Mouse (Mus musculus) heart, embryonic 14.5 days (tissue): ENCODE results near the gene Selenot. TPM values are rescaled to one million over a fixed set of nuclear protein-coding genes. Genes with fewer than 3 reads are reported as not detected.
"Not testable (repeated sequence)": the region's sequence is repeated elsewhere in the genome, so short reads cannot be mapped to it uniquely, and the experiment has no call there.

Experiments used
- ATAC-seq: fragments of 200-750 bp; cut with Nextera tagmentation; 2 replicates; pipeline ENCODE4 v1.8.0; 2017; ENCODE audit warnings: low read depth, moderate TSS enrichment; ENCODE audit not compliant: insufficient number of reproducible peaks, insufficient read depth, low FRiP score
- H3K27ac ChIP-seq, 2 experiments: fragments of 200-500 bp in 1 of 2; fragments of 300-500 bp in 1 of 2; sonication (generic) in 1 of 2; replicated peaks in 1 of 2; 2 replicates each; pipeline ENCODE4 v1.5.1; 2012 to 2014; ENCODE audit warnings: low read depth in 2 of 2, low read length in 2 of 2, control low read depth in 1 of 2, mild to moderate bottlenecking in 1 of 2, mixed read lengths in 1 of 2; ENCODE audit not compliant: control insufficient read depth in 1 of 2, insufficient read depth in 1 of 2
- H3K27me3 ChIP-seq: fragments of 300-500 bp; sonication (generic); 2 replicates; pipeline ENCODE4 v1.6.1; 2014; ENCODE audit warnings: mild to moderate bottlenecking, low read length, control low read depth; ENCODE audit not compliant: control insufficient read depth, insufficient read depth
- H3K36me3 ChIP-seq: fragments of 300-500 bp; sonication (generic); 2 replicates; pipeline ENCODE4 v1.6.1; 2014; ENCODE audit warnings: mild to moderate bottlenecking, control low read depth, low read length, mixed read lengths; ENCODE audit not compliant: control insufficient read depth, insufficient read depth
- H3K4me1 ChIP-seq, 2 experiments: fragments of 200-500 bp in 1 of 2; fragments of 300-500 bp in 1 of 2; sonication (generic) in 1 of 2; 2 replicates each; pipeline ENCODE4 v1.6.1; 2012 to 2014; ENCODE audit warnings: low read length in 2 of 2, control low read depth in 1 of 2, mixed read lengths in 1 of 2; ENCODE audit not compliant: control insufficient read depth in 2 of 2, insufficient read depth in 2 of 2
- H3K4me2 ChIP-seq: fragments of 300-500 bp; sonication (generic); 2 replicates; pipeline ENCODE4 v1.6.1; 2014; ENCODE audit warnings: mild to moderate bottlenecking, low read length
- H3K4me3 ChIP-seq, 2 experiments: fragments of 200-500 bp in 1 of 2; fragments of 300-500 bp in 1 of 2; sonication (generic) in 1 of 2; 2 replicates each; pipeline ENCODE4 v1.5.1; 2012 to 2014; ENCODE audit warnings: low read length in 2 of 2, mild to moderate bottlenecking in 2 of 2, control low read depth in 1 of 2, low read depth in 1 of 2, moderate library complexity in 1 of 2; ENCODE audit not compliant: control insufficient read depth in 1 of 2, insufficient read depth in 1 of 2
- H3K9ac ChIP-seq: fragments of 300-500 bp; sonication (generic); 2 replicates; pipeline ENCODE4 v1.6.1; 2014; ENCODE audit warnings: mild to moderate bottlenecking, low read length
- H3K9me3 ChIP-seq: fragments of 300-500 bp; sonication (generic); 2 replicates; pipeline ENCODE4 v1.6.1; 2016; ENCODE audit warnings: low read length, control low read depth; ENCODE audit not compliant: control insufficient read depth
- WGBS: fragments of 180-500 bp; shearing (Covaris S2); extraction: QIAGEN DNeasy Blood & Tissue Kit; methylation state at CpG from one replicate; pipeline ENCODE4 v1.1.7; 2014; 5-methylcytosine and 5-hydroxymethylcytosine counted together
- polyA plus RNA-seq: library from polyadenylated mRNA; unstranded; fragments of >200 nt; fragmentation: Nextera tagmentation; extraction: Ambion mirVana; gene quantifications from 2 replicates; pipeline ENCODE4 v1.2.1, GENCODE M21; 2014

Selenot gene
- polyA plus RNA-seq, 1 experiment from 2014 or later = 23.1 TPM

- peaks cover 0 to 12% of the 10 kb centered on the region in 2 experiments; a peak in 2 of 4 replicates for H3K4me1 ChIP-seq
- H3K4me3 ChIP-seq = peak overlapping the region; percentile 88 to 93
- peak; percentile 83 for ATAC-seq
- H3K27ac ChIP-seq = peak overlapping the region; percentile 99
- H3K9ac ChIP-seq = peak overlapping the region; percentile 99
- no peaks in the 10 kb centered on the region for H3K27me3 ChIP-seq
- under 1% methylated on average over 35 of the region's 36 CpGs for WGBS
- no peaks in the 10 kb centered on the region for H3K9me3 ChIP-seq
- peaks cover 9% of the 10 kb centered on the region for H3K36me3 ChIP-seq
- peak overlapping the region; percentile 79 for H3K4me2 ChIP-seq
Measured at GRCm38 (mm10) chr3:58577067-58577503, 649 bp downstream of the Selenot start.

- no peak overlapping the region; a peak in 1 of 4 replicates for H3K27ac ChIP-seq
- 17% methylated on average over 8 of the region's 8 CpGs for WGBS
Measured at GRCm38 (mm10) chr3:58577506-58578050, 1.1 kb downstream of the Selenot start.

GRCm38 (mm10) chr3:58581530-58581929 is 5.1 kb downstream of the Selenot start:
- no peak for ATAC-seq
- H3K9ac ChIP-seq = no peak overlapping the region
- no peak overlapping the region for H3K27ac ChIP-seq
- no peaks in the 10 kb centered on the region for H3K27me3 ChIP-seq
- H3K4me1 ChIP-seq = peaks cover 4 to 23% of the 10 kb centered on the region in 2 experiments
- WGBS = 91% methylated on average over 4 of the region's 4 CpGs
- H3K36me3 ChIP-seq = peaks cover 21% of the 10 kb centered on the region
- no peak overlapping the region for H3K4me2 ChIP-seq
- H3K4me3 ChIP-seq = no peak overlapping the region
- no peaks in the 10 kb centered on the region for H3K9me3 ChIP-seq

More at GRCm38 (mm10) chr3:58577506-58578050, 1.1 kb downstream of the Selenot start:
- no peaks in the 10 kb centered on the region for H3K27me3 ChIP-seq
- ATAC-seq = no peak
- peak overlapping the region; percentile 79 for H3K4me2 ChIP-seq
- peak overlapping the region; percentile 99 for H3K9ac ChIP-seq
- no peaks in the 10 kb centered on the region for H3K9me3 ChIP-seq
- peak overlapping the region; percentile 88 to 93; a peak in 3 of 4 replicates for H3K4me3 ChIP-seq
- peaks cover 2 to 17% of the 10 kb centered on the region in 2 experiments; a peak in 3 of 4 replicates for H3K4me1 ChIP-seq
- peaks cover 9% of the 10 kb centered on the region for H3K36me3 ChIP-seq

GRCm38 (mm10) chr3:58582297-58582696 is 5.9 kb downstream of the Selenot start:
- H3K9ac ChIP-seq = no peak overlapping the region
- H3K4me1 ChIP-seq = peaks cover 4 to 23% of the 10 kb centered on the region in 2 experiments
- no peak for ATAC-seq
- H3K4me3 ChIP-seq = no peak overlapping the region
- peaks cover 27% of the 10 kb centered on the region for H3K36me3 ChIP-seq
- H3K9me3 ChIP-seq = no peaks in the 10 kb centered on the region
- no peak overlapping the region for H3K27ac ChIP-seq
- H3K27me3 ChIP-seq = no peaks in the 10 kb centered on the region
- 47% methylated on average over 5 of the region's 5 CpGs for WGBS
- H3K4me2 ChIP-seq = no peak overlapping the region

GRCm38 (mm10) chr3:58582788-58583426 is 6.5 kb downstream of the Selenot start:
- H3K4me1 ChIP-seq = peaks cover 4 to 21% of the 10 kb centered on the region in 2 experiments
- no peaks in the 10 kb centered on the region for H3K9me3 ChIP-seq
- H3K36me3 ChIP-seq = peaks cover 32% of the 10 kb centered on the region
- no peak for ATAC-seq
- no peak overlapping the region for H3K4me3 ChIP-seq
- H3K9ac ChIP-seq = no peak overlapping the region
- no peaks in the 10 kb centered on the region for H3K27me3 ChIP-seq
- WGBS = 71% methylated on average over 5 of the region's 5 CpGs
- no peak overlapping the region for H3K27ac ChIP-seq
- H3K4me2 ChIP-seq = no peak overlapping the region

GRCm38 (mm10) chr3:58590544-58590943 is 14.1 kb downstream of the Selenot start:
- H3K27me3 ChIP-seq, ATAC-seq, H3K9ac ChIP-seq, H3K4me2 ChIP-seq, H3K4me3 ChIP-seq, H3K27ac ChIP-seq, H3K4me1 ChIP-seq, H3K9me3 ChIP-seq: not testable (repeated sequence)
- peaks cover 67% of the 10 kb centered on the region for H3K36me3 ChIP-seq
- 92% methylated on average over 4 of the region's 4 CpGs for WGBS

- H3K4me2 ChIP-seq, H3K4me3 ChIP-seq, H3K27me3 ChIP-seq, H3K4me1 ChIP-seq, H3K9me3 ChIP-seq, ATAC-seq, H3K9ac ChIP-seq, H3K27ac ChIP-seq: not testable (repeated sequence)
- whole genome bisulfite sequencing = 96% methylated on average over 7 of the region's 7 CpGs
- peaks cover 50% of the 10 kb centered on the region for H3K36me3 ChIP-seq
Measured at GRCm38 (mm10) chr3:58592666-58593065, 16.2 kb downstream of the Selenot start.
